Mouse (Mus musculus) megakaryocyte, embryonic 14.5 days (primary cell): ENCODE results near the gene Cd300lg.

Source experiments
- FLI1 ChIP-seq: IDR thresholded peaks from 2 replicates; pipeline ENCODE4 v1.6.1; 2012; ENCODE audit warnings: low read length, inconsistent platforms, mixed read lengths
- GATA1 ChIP-seq: IDR thresholded peaks from 3 replicates; pipeline ENCODE4 v1.6.1; 2012; ENCODE audit warnings: mixed read lengths, low read length, inconsistent platforms, borderline replicate concordance

GRCm38 (mm10) chr11:102053183-102053582, 11.9 kb downstream of the Cd300lg start:
- no peak for TF ChIP-seq GATA1
- no peak for TF ChIP-seq FLI1
